Mouse (Mus musculus): ENCODE results near the gene Rint1. TPM values are rescaled to one million over a fixed set of nuclear protein-coding genes. Genes with fewer than 3 reads are reported as not detected.
A peak's percentile ranks its signal among the peaks of the same experiment; 100 is the strongest.

Gene Rint1
- polyA plus RNA-seq (2016; fragmentation: Nextera tagmentation; extraction: Ambion mirVana): 49.9 and 52.7 TPM in 2 replicates

DNA sequence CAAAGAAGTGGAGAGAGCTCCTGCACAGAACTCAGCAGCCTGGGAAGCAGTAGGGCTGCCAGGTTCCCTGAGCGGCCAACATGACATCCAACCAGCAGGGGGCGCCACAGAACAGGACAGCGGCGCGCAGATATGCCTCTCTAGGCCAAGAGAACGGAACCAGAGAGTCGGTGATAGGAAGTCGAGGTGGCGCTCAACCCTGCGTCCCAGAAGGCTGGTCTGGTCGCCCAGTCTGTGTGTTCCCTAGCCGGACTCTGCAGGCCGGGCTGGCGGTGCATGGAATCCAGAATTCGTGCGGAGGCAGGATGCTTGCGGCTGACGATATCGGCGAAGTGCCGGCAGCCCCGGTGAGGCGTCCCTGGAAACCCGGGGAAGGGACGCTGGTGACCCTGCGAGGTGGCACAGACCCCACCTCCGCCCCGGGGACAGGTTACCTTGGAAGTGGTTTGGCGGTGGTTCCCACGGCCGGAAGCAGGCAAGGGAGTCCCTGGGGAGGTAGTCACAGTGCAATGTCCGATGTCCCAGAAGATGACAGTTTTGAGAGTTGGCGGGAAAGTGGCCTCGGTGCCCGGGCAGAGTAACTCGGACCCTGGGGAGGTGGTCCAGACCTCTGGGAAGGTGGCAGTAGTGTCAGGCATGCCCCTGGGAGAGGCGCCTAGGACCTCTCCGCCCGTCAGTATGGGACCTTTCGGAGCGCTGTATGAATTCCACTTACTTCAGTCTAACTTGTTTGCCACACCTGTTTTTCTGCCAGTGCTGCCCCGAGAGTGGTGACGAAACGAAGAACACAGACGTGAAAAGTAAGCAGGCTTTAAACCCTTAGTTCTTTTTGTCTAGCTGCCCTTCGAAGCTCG lies at the start of gene Rint1:
Rint1 (plus strand) TSS at position 176 of the 854 bp plus-strand sequence.
- H3K4me1 ChIP-seq: peaks cover 6% of the 10 kb centered on the region
- no peaks in the 10 kb centered on the region for H3K27me3 ChIP-seq
- H3K4me2 ChIP-seq (replicated peaks): peak within 1 kb of the TSS; percentile 86
- H3K9me3 ChIP-seq: no peaks in the 10 kb centered on the region
- peak; percentile 71 for ATAC-seq (ENCODE audit: insufficient number of reproducible peaks, insufficient read depth, low FRiP score, low TSS enrichment)
- peak within 1 kb of the TSS; percentile 90 for H3K9ac ChIP-seq
- H3K36me3 ChIP-seq: peaks cover 12% of the 10 kb centered on the region
- H3K27ac ChIP-seq: peak within 1 kb of the TSS; percentile 67
- peak within 1 kb of the TSS; percentile 96 for H3K4me3 ChIP-seq
- 3% methylated on average over 47 of the region's 47 CpGs for WGBS

DNA sequence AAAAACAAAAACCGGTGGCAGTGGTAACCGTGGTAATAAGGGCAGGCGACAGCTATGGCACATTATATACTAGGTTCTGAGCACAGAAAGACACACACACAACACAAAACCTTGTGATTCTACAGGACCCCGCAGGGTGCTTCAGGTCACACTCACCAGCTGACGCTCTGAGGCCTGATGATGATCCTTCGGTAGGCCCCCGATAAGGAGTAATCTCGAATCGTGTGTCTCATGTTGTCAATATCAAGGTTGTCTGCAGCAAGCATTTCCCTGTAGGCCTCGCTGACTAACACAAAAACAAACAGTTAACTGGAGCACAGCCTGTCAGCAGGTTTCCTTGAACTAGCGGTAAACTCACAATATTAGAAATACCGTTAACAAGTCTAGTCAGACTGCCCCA lies 44.2 kb upstream of the Rint1 start:
- Histone ChIP-seq H3K9ac (no peak overlapping the region), H3K4me3 (no peak overlapping the region), H3K27ac (no peak overlapping the region), H3K4me2 (replicated peaks) (no peak overlapping the region), H3K9me3 (no peaks in the 10 kb centered on the region), H3K27me3 (no peaks in the 10 kb centered on the region), H3K36me3 (peaks cover 82% of the 10 kb centered on the region), H3K4me1 (no peaks in the 10 kb centered on the region)
- WGBS: 97% methylated on average over 12 of the region's 12 CpGs
- no peak for ATAC-seq (ENCODE audit: insufficient number of reproducible peaks, insufficient read depth, low FRiP score, low TSS enrichment)

DNA sequence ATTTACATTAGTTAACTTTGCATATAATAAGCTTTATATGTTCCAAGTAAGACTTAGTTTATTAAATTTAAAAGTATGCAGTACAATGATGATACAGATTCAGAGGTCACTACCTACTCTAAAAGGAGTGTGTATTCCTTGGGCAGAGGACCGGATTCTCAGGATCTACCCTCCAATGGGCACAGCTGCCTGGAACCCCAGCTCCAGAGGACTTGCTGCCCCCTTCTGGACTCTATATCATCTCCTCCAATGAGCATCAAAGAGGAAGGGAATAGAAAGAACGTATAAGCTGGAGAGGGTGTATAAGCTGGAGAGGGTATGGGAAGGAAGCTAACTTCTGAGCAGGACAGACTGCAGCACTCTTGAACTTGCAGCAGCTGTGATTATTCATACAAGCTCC lies 37.6 kb upstream of the Rint1 start:
- no peak overlapping the region for H3K9ac ChIP-seq
- no peak overlapping the region for H3K27ac ChIP-seq
- no peaks in the 10 kb centered on the region for H3K9me3 ChIP-seq
- no peak overlapping the region for H3K4me2 ChIP-seq (replicated peaks)
- H3K4me1 ChIP-seq: no peaks in the 10 kb centered on the region
- no peak overlapping the region for H3K4me3 ChIP-seq
- ATAC-seq (ENCODE audit: insufficient number of reproducible peaks, insufficient read depth, low FRiP score, low TSS enrichment): no peak
- no peaks in the 10 kb centered on the region for H3K27me3 ChIP-seq
- WGBS: 60% methylated on average over 2 of the region's 2 CpGs
- H3K36me3 ChIP-seq: peaks cover 51% of the 10 kb centered on the region

- Histone ChIP-seq H3K4me2 (replicated peaks) (no peak overlapping the region), H3K27me3 (no peaks in the 10 kb centered on the region), H3K4me1 (no peaks in the 10 kb centered on the region), H3K9me3 (no peaks in the 10 kb centered on the region), H3K36me3 (peaks cover 40% of the 10 kb centered on the region), H3K9ac (no peak overlapping the region), H3K4me3 (no peak overlapping the region), H3K27ac (no peak overlapping the region)
- WGBS: 97% methylated on average over 9 of the region's 9 CpGs
- no peak for ATAC-seq (ENCODE audit: insufficient number of reproducible peaks, insufficient read depth, low FRiP score, low TSS enrichment)
Observed at GRCm38 (mm10) chr5:23755591-23755990, 31.9 kb upstream of the Rint1 start.

- H3K36me3 ChIP-seq: peaks cover 36% of the 10 kb centered on the region
- no peak for ATAC-seq (ENCODE audit: insufficient number of reproducible peaks, insufficient read depth, low FRiP score, low TSS enrichment)
- 96% methylated on average over 4 of the region's 4 CpGs for WGBS
Observed at GRCm38 (mm10) chr5:23756368-23756767, 31.1 kb upstream of the Rint1 start.

DNA sequence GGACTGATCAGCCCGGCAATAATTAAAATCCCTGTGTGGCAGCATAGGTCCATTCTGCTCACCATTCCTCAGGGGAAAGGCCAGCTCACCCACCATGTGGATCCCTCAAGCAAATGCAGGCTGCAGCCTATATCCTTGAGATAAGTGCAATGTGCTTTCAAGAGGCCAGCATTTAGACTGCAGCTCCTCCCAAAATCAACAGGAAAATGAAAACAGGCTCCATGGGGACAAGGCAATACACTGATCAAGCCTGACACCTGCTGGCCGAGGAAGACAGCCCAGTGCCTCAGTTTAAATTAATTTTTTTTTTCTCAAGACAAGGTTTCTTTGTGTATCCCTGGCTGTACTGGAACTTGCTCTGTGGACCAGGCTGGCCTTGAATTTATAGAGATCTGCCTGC lies 28.9 kb upstream of the Rint1 start:
- Histone ChIP-seq H3K9ac (no peak overlapping the region), H3K27me3 (no peaks in the 10 kb centered on the region), H3K4me2 (replicated peaks) (no peak overlapping the region), H3K27ac (no peak overlapping the region), H3K4me3 (no peak overlapping the region), H3K36me3 (peaks cover 31% of the 10 kb centered on the region), H3K4me1 (no peaks in the 10 kb centered on the region), H3K9me3 (no peaks in the 10 kb centered on the region)
- WGBS: 53% methylated on average over 2 of the region's 2 CpGs
- no peak for ATAC-seq (ENCODE audit: insufficient number of reproducible peaks, insufficient read depth, low FRiP score, low TSS enrichment)

More at GRCm38 (mm10) chr5:23756368-23756767, 31.1 kb upstream of the Rint1 start:
- Histone ChIP-seq H3K27me3 (no peaks in the 10 kb centered on the region), H3K4me2 (replicated peaks) (no peak overlapping the region), H3K4me1 (no peaks in the 10 kb centered on the region), H3K27ac (no peak overlapping the region), H3K9me3 (no peaks in the 10 kb centered on the region), H3K4me3 (no peak overlapping the region), H3K9ac (no peak overlapping the region)

DNA sequence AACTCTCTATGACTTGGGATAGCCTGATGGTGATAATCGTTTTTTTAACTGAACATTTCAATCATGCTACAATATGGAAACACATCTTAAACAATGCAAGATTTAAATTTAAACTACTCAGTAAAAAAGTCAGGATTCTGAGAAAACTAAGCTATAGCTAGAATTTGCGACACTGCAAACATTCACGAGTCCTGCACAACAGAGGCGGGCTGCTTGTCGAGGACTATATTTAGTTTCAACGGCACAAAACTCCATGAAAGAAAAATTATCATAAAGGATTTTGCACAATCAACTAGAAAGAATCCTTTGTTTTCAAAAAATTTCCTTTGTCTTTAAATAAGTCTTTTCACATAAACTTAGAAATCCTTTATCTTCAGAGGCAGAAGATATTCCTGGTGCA lies 25.0 kb upstream of the Rint1 start:
- Histone ChIP-seq H3K27ac (no peak overlapping the region), H3K4me2 (replicated peaks) (no peak overlapping the region), H3K27me3 (no peaks in the 10 kb centered on the region), H3K9ac (no peak overlapping the region), H3K36me3 (peaks cover 29% of the 10 kb centered on the region), H3K4me3 (no peak overlapping the region), H3K4me1 (no peaks in the 10 kb centered on the region), H3K9me3 (no peaks in the 10 kb centered on the region)
- WGBS: 91% methylated on average over 6 of the region's 6 CpGs
- ATAC-seq (ENCODE audit: insufficient number of reproducible peaks, insufficient read depth, low FRiP score, low TSS enrichment): no peak

DNA sequence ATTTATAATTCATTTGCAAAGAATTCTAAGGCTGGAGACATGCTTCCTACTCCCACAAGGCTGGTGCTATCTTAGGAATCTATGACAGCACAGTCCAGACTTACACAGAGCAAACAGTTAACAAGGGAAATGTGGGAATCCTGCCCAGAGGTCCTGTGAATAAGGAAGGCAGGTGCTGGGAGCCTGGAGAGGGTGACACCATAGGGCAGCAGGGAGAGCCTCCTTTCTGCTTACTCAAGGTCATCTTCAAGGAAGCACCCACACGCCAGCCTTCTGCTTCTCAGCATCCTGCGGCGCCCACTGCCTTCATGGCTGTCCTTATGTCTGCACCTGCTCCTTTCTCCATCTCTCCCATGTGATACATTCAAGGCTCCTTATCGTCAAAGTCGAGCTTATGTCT lies 23.0 kb upstream of the Rint1 start:
- no peak overlapping the region for H3K4me3 ChIP-seq
- H3K27me3 ChIP-seq: no peaks in the 10 kb centered on the region
- H3K27ac ChIP-seq: no peak overlapping the region
- no peaks in the 10 kb centered on the region for H3K9me3 ChIP-seq
- no peaks in the 10 kb centered on the region for H3K4me1 ChIP-seq
- H3K4me2 ChIP-seq (replicated peaks): no peak overlapping the region
- no peak overlapping the region for H3K9ac ChIP-seq
- ATAC-seq (ENCODE audit: insufficient number of reproducible peaks, insufficient read depth, low FRiP score, low TSS enrichment): no peak
- peaks cover 37% of the 10 kb centered on the region for H3K36me3 ChIP-seq
- 97% methylated on average over 5 of the region's 5 CpGs for WGBS

DNA sequence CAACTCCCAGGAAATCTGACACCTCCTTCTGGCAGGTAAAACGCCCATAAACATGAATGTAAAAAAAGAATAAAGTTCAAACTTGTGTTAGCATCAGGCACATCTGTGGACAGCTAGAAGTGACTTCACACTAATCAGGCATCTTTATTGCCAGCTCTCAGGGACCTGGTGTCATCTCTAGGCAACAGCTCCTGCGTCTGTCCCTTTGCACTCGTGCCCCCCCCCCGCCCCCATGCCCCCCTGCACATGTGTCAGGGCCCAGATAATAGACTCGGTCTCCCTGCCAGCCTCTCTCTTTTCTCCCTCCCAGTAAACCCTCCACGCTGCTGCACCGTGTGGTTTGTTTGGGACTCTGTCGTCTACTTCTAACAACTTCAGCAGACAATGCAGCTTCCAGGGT lies 16.4 kb upstream of the Rint1 start:
- Histone ChIP-seq H3K4me3 (no peak overlapping the region), H3K4me1 (no peaks in the 10 kb centered on the region), H3K4me2 (replicated peaks) (no peak overlapping the region), H3K27me3 (no peaks in the 10 kb centered on the region), H3K9me3 (no peaks in the 10 kb centered on the region), H3K36me3 (peaks cover 44% of the 10 kb centered on the region), H3K27ac (no peak overlapping the region), H3K9ac (no peak overlapping the region)
- ATAC-seq (ENCODE audit: insufficient number of reproducible peaks, insufficient read depth, low FRiP score, low TSS enrichment): no peak
- 69% methylated on average over 8 of the region's 8 CpGs for WGBS

GRCm38 (mm10) chr5:23774186-23774585 lies 13.3 kb upstream of the Rint1 start:
- WGBS: 87% methylated on average over 6 of the region's 6 CpGs
- Histone ChIP-seq H3K27ac (no peak overlapping the region), H3K9me3 (no peaks in the 10 kb centered on the region), H3K4me3 (no peak overlapping the region), H3K9ac (no peak overlapping the region), H3K27me3 (no peaks in the 10 kb centered on the region), H3K4me2 (replicated peaks) (no peak overlapping the region), H3K4me1 (no peaks in the 10 kb centered on the region), H3K36me3 (peaks cover 27% of the 10 kb centered on the region)
- ATAC-seq (ENCODE audit: insufficient number of reproducible peaks, insufficient read depth, low FRiP score, low TSS enrichment): no peak

DNA sequence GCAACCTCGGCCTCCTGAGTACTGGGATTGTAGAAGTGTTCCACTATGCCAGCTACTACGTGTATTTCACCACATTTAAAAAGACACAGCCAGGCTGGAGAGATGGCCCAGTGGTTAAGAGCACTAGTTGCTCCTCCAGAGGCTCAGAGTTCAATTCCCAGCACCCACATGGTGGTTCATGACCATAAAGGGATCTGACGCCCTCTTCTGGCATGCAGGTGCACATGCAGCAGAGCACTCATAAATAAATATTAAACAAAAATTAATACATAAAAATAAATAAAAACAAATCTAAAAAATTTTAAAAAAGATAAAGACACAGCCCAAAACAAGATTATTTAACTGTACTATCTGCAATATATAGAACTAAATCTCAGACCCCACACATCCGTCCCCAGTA lies 7.0 kb upstream of the Rint1 start:
- no peak overlapping the region for H3K9ac ChIP-seq
- no peak for ATAC-seq (ENCODE audit: insufficient number of reproducible peaks, insufficient read depth, low FRiP score, low TSS enrichment)
- no peaks in the 10 kb centered on the region for H3K27me3 ChIP-seq
- H3K36me3 ChIP-seq: peaks cover 2% of the 10 kb centered on the region
- H3K4me1 ChIP-seq: peaks cover 13% of the 10 kb centered on the region
- no peak overlapping the region for H3K4me2 ChIP-seq (replicated peaks)
- H3K9me3 ChIP-seq: no peaks in the 10 kb centered on the region
- 81% methylated on average over 4 of the region's 4 CpGs for WGBS
- H3K4me3 ChIP-seq: no peak overlapping the region
- no peak overlapping the region for H3K27ac ChIP-seq

- Histone ChIP-seq H3K9me3 (no peaks in the 10 kb centered on the region), H3K4me2 (replicated peaks) (no peak overlapping the region), H3K27ac (no peak overlapping the region), H3K4me1 (peaks cover 13% of the 10 kb centered on the region), H3K36me3 (no peaks in the 10 kb centered on the region; the same call in none of the 2 replicates), H3K27me3 (no peaks in the 10 kb centered on the region), H3K4me3 (no peak overlapping the region), H3K9ac (no peak overlapping the region)
- ATAC-seq (ENCODE audit: insufficient number of reproducible peaks, insufficient read depth, low FRiP score, low TSS enrichment): no peak
- 56% methylated on average over 4 of the region's 4 CpGs for WGBS
Observed at GRCm38 (mm10) chr5:23781172-23781571, 6.3 kb upstream of the Rint1 start.

All from embryonic facial prominence, embryonic 12.5 days (tissue).